Mouse (Mus musculus): ENCODE data around the gene Arel1. TPM values are rescaled to one million over a fixed set of nuclear protein-coding genes. Genes with fewer than 3 reads are reported as not detected.
A peak's percentile ranks its signal among the peaks of the same experiment; 100 is the strongest.

Arel1 gene
- total RNA-seq, 2 experiments from 2014 or later = 39.2 to 48.6 TPM

- no peak for ATAC-seq (replicated peaks; ENCODE audit: low FRiP score, low TSS enrichment, poor library complexity, severe bottlenecking)
Observed at GRCm38 (mm10) chr12:84911640-84912039, 59.1 kb downstream of the Arel1 start.

GRCm38 (mm10) chr12:84910066-84910465, 60.6 kb downstream of the Arel1 start:
- no peak for ATAC-seq (replicated peaks; ENCODE audit: low FRiP score, low TSS enrichment, poor library complexity, severe bottlenecking)

DNA sequence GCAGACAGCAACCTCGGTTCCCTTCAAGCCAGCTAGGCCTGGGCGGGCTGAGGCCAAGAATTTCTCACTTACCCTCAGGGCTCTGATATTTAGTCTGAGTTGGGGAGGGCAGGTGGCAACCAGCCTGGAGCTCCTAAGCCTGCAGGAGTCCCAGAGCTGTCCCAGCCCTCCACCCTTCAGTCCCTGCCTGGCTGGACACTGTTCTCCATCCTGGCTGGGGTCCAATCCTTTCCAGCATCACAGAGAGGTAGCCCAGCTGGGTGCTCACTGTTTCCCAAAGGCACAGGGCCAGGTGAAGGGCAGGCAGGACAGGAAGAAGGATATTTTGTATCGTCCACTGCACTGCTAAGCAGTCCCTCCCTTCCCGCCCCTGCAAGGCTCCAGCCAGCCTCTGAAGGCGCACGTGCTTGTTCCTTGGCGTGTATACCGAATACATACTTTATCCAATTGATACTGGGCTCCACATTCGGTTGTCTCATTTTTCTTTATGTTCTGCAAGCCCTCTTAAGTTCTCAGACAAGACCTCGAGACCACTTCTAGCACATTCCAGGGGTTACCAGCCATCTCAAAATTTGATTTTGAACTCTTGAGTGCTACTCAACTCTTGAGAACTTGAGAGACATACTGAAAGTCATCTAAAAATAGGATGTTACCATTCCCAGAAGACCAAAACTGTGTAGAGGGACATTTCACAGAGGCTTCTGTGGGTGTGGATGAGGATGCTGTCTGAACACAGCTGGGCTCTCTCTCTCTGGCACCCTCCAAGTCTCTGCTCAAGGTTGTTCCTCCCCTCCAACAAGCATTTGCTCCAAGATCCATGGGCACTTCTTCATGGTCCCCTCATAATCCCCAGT, 62.8 kb downstream of the Arel1 start:
- no peak for ATAC-seq (replicated peaks; ENCODE audit: low FRiP score, low TSS enrichment, poor library complexity, severe bottlenecking)

DNA sequence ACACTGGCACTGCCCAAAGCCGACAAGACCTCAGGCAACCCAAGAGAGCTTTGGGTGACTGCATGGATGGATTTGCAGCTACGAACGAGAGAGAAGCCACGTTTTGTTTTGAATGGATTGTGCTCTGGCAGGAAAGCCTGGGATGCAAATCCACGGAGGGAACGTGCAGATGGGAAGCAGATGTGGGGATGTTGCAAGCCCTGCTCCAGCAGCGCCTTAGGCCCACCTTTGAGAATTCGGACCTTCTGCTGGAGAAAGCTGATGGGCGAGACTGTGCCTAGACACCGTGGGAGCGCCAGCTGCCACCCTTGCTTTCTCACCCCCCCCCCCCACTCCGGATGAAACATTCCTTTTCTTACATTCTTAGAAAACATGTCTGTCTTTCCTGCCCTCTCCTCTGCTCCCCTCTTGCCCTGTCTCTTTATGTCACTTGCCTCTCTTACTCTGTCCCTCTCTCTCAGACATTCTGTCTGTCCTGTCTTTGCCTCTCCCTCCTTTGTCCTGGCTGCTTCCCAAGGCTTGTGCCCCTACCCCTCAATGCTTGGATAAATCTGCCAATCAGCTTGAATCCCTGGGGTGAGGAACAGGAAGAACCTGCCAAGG, 63.6 kb downstream of the Arel1 start:
- no peak for ATAC-seq (replicated peaks; ENCODE audit: low FRiP score, low TSS enrichment, poor library complexity, severe bottlenecking)

DNA sequence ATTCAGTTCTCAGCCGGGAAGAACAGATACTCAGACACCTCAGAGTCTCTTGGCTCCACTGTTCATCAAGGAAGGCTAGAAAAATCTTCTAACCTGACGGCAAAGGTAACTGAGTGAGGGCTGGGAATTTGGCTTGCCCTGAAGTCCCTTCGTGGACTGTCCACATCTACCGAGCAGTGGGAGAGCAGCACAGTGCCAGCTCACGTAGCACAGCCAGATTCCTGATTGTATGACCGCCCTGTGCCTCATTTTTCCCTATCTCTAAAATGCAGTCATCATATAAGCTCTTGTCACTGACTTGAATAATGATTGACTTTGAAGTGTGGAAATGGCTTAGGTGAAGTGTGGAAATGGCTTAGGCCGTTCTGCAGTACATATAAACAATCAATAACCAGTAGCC, 66.3 kb downstream of the Arel1 start:
- ATAC-seq (replicated peaks; ENCODE audit: low FRiP score, low TSS enrichment, poor library complexity, severe bottlenecking) = no peak

DNA sequence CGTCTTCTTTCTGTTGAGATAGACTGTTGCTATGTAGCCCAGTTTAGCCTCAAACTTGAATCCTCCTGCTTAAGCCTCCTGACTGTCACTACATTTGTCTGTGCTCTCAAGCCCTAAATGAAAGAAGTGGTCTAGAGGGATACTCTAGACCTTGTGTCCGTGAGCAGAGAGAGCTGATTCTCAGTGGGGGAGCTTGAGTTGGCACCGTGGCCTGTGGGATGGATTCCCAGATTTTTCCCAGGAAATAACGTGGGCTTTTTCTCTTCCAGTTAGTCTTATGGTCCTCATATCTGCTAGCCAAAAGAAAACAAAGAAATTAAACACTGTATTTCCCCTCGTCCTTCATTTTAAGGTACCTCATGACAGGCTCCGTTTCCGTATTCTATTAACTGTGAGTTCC, 70.4 kb downstream of the Arel1 start:
- ATAC-seq (replicated peaks; ENCODE audit: low FRiP score, low TSS enrichment, poor library complexity, severe bottlenecking) = no peak

GRCm38 (mm10) chr12:84897322-84897721, 73.4 kb downstream of the Arel1 start:
- no peak for ATAC-seq (replicated peaks; ENCODE audit: low FRiP score, low TSS enrichment, poor library complexity, severe bottlenecking)

DNA sequence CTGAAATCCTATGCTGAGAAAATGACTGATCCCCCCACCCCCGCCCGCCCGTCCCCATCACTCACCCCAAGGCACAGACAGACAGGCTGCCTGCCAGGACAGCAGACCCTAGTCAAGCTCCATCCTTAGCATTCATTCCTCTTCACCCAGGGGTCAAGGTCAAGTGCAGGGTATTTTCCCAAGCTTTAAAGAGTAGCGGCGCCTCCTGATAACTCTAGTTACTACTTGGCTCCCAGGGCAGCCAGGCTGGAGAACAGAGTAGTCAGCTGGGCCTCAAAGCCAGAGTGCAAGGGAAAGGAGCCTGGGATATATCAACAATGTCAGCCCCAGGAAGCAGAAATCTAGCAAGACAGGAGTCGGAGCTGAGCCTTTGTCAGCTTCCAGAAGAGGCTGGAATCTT, 74.5 kb downstream of the Arel1 start:
- ATAC-seq (replicated peaks; ENCODE audit: low FRiP score, low TSS enrichment, poor library complexity, severe bottlenecking) = no peak

DNA sequence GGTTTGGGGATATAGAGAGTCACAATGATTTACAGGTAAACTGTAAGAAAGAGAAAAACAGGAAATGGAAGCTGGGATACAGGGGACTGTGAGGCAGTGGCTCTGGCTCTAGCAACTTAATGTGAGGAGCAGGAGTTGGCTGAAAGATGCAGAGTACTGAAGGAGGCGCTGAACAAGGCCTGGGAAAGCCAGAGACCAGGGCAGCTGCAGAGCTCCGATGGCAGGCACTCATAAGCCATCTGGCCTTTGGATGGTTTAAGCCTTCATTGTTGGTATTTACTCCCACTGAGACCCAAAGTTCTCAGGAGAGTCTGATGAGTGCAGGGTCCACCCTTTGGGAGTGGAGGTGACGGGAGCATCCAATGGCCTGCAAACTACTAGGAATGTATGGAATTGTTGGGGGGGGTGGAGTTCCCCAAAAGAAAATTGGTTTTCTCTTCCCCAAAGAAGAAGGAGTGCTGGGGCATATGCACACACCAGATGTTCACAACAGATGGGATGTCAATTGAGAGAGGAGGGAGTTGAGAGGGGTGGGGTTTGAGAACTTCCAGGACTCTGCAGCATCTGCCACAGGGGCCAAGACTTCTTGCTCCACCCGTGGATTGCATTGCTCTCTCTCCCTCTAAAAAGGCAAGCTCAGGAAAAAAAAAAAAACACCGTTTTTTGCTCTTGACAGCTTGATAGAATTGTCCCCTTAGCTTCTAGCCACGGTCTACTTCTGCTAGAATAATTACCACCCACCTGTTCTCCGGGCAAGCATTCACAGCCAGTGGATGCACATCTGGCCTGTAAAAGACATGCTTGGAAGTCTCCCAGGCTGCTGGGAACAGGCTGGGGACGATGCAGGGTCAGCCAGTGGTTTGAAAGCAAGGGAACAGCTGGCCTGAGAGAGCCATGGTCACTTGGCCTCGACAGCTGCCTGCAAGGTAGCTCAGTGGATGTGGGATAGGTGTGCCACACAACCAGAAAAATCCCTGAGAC, 76.8 kb downstream of the Arel1 start:
- ATAC-seq (replicated peaks; ENCODE audit: low FRiP score, low TSS enrichment, poor library complexity, severe bottlenecking) = no peak

GRCm38 (mm10) chr12:84890289-84890688, 80.4 kb downstream of the Arel1 start:
- ATAC-seq (replicated peaks; ENCODE audit: low FRiP score, low TSS enrichment, poor library complexity, severe bottlenecking) = no peak

- ATAC-seq (replicated peaks; ENCODE audit: low FRiP score, low TSS enrichment, poor library complexity, severe bottlenecking) = 0 out of 2 replicates have a peak, but pooled peaks have one; percentile 14
Observed at GRCm38 (mm10) chr12:84885107-84885876, 85.4 kb downstream of the Arel1 start.

- 0 out of 2 replicates have a peak, but pooled peaks have one; percentile 31 for ATAC-seq (replicated peaks; ENCODE audit: low FRiP score, low TSS enrichment, poor library complexity, severe bottlenecking)
Observed at GRCm38 (mm10) chr12:84884423-84885076, 86.2 kb downstream of the Arel1 start.

DNA sequence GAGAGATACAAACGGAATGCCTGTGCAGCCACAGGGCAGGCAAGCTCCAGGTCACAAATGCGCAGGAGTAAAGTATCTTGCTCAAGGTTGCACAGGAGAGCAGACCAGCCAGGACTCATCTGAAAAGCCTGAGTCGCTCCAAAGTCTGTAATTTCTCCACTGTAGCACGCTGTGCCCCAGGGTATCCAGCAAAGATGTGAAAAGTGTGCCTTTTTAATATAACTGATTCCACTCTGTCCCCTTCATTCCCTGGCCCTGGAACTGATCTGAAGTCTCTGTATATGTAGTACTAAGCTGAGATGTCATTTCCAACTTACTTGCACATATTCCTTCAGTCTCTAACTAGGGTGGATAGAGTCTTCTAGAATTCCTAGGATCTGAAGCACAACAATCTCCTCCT, 87.9 kb downstream of the Arel1 start:
- no peak for ATAC-seq (replicated peaks; ENCODE audit: low FRiP score, low TSS enrichment, poor library complexity, severe bottlenecking)

DNA sequence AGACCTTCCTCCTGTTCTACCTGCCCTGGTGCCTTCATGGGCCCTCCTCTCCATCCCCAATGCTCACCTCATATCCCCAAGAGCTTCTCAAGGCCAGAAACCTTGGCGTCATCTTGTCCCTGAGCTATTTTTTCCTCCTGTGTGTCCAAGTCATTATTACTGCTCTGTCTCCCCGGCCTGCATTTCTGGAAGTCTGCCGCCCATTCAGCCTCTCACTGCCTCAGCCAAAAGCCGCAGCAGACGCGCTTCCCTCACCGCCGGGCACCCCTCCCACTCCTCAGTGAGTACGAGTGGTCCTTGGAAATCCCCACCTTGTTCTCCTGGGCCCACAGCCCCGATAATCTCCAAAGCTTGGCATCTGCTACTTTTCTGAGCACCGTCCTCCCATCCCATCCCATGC, 90.6 kb downstream of the Arel1 start:
- no peak for ATAC-seq (replicated peaks; ENCODE audit: low FRiP score, low TSS enrichment, poor library complexity, severe bottlenecking)

- peak; percentile 86 for ATAC-seq (replicated peaks; ENCODE audit: low FRiP score, low TSS enrichment, poor library complexity, severe bottlenecking)
Observed at GRCm38 (mm10) chr12:84876481-84877121, 94.1 kb downstream of the Arel1 start, which contains the start of gene Ltbp2. TSS of gene Ltbp2 (minus strand) at chr12:84876532.

- no peak for ATAC-seq (replicated peaks; ENCODE audit: low FRiP score, low TSS enrichment, poor library complexity, severe bottlenecking)
Observed at GRCm38 (mm10) chr12:84875761-84876480, 94.8 kb downstream of the Arel1 start.

DNA sequence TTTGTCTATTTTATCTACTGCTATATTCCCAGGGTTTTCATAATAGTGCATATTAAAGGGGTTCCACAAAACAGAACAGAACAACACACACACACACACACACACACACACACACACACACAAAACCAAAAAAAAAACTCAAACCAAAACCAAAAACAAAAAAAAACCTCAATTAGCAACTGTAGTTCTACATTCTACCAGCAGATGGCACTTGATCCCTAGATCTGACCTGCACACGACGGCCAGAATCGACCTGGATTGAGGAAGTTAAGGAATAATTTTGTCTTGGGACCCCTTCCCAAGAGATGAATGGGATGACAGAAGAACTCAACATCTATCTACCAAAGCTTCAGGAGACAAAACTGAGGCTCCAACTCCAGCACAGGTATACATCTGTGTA, 97.3 kb downstream of the Arel1 start:
- no peak for ATAC-seq (replicated peaks; ENCODE audit: low FRiP score, low TSS enrichment, poor library complexity, severe bottlenecking)

All from megakaryocyte-erythroid progenitor cell, adult 5-6 weeks (primary cell).